Mouse (Mus musculus): Measurements from ENCODE around the gene BC017158.

BC017158 gene

GRCm38 (mm10) chr7:128309216-128309615 lies 11.2 kb upstream of the BC017158 start:
- in situ Hi-C loops (cut with MboI, MseI), result no loop called here

- in situ Hi-C loops (cut with MboI, MseI), result no loop called here
Measured at GRCm38 (mm10) chr7:128307851-128308250, 9.9 kb upstream of the BC017158 start.

- in situ Hi-C loops (cut with MboI, MseI), result no loop called here
Measured at GRCm38 (mm10) chr7:128304907-128305306, 6.9 kb upstream of the BC017158 start.

GRCm38 (mm10) chr7:128304198-128304597 lies 6.2 kb upstream of the BC017158 start:
- in situ Hi-C loops (cut with MboI, MseI), result no loop called here

GRCm38 (mm10) chr7:128302151-128302550 lies 4.2 kb upstream of the BC017158 start:
- in situ Hi-C loops (cut with MboI, MseI), result no loop called here

- in situ Hi-C loops (cut with MboI, MseI), result no loop called here
Measured at GRCm38 (mm10) chr7:128300952-128301351, 3.0 kb upstream of the BC017158 start.

- in situ Hi-C loops (cut with MboI, MseI), result no loop called here
Measured at GRCm38 (mm10) chr7:128298481-128299342, 742 bp upstream of the BC017158 start.

GRCm38 (mm10) chr7:128297291-128297616 lies 716 bp downstream of the BC017158 start:
- in situ Hi-C loops (cut with MboI, MseI), result no loop called here

- in situ Hi-C loops (cut with MboI, MseI), result no loop called here
Measured at GRCm38 (mm10) chr7:128296514-128296913, 1.5 kb downstream of the BC017158 start.

GRCm38 (mm10) chr7:128294785-128295184 lies 3.2 kb downstream of the BC017158 start:
- in situ Hi-C loops (cut with MboI, MseI), result no loop called here

- in situ Hi-C loops (cut with MboI, MseI), result no loop called here
Measured at GRCm38 (mm10) chr7:128288923-128289544, 8.9 kb downstream of the BC017158 start.

- in situ Hi-C loops (cut with MboI, MseI), result no loop called here
Measured at GRCm38 (mm10) chr7:128285060-128285459, 12.9 kb downstream of the BC017158 start.

GRCm38 (mm10) chr7:128284047-128284446 lies 13.9 kb downstream of the BC017158 start:
- in situ Hi-C loops (cut with MboI, MseI), result no loop called here

GRCm38 (mm10) chr7:128282532-128283244 lies 15.3 kb downstream of the BC017158 start:
- in situ Hi-C loops (cut with MboI, MseI), result no loop called here

GRCm38 (mm10) chr7:128281765-128282164 lies 16.2 kb downstream of the BC017158 start:
- in situ Hi-C loops (cut with MboI, MseI), result no loop called here

- in situ Hi-C loops (cut with MboI, MseI), result no loop called here
Measured at GRCm38 (mm10) chr7:128279750-128280149, 18.2 kb downstream of the BC017158 start.

- in situ Hi-C loops (cut with MboI, MseI), result no loop called here
Measured at GRCm38 (mm10) chr7:128276051-128276450, 21.9 kb downstream of the BC017158 start.

- in situ Hi-C loops (cut with MboI, MseI), result no loop called here
Measured at GRCm38 (mm10) chr7:128271496-128271895, 26.5 kb downstream of the BC017158 start.

- in situ Hi-C loops (cut with MboI, MseI), result no loop called here
Measured at GRCm38 (mm10) chr7:128270431-128270850, 27.5 kb downstream of the BC017158 start.

- in situ Hi-C loops (cut with MboI, MseI), result no loop called here
Measured at GRCm38 (mm10) chr7:128267813-128268212, 30.2 kb downstream of the BC017158 start.

GRCm38 (mm10) chr7:128267391-128267790 lies 30.6 kb downstream of the BC017158 start:
- in situ Hi-C loops (cut with MboI, MseI), result no loop called here

- in situ Hi-C loops (cut with MboI, MseI), result no loop called here
Measured at GRCm38 (mm10) chr7:128266056-128266455, 31.9 kb downstream of the BC017158 start.
